Comparison of ENCODE assay signal across 22 mouse cellular contexts in genomic region chr10:21089541-21089940, GRCm38 (mm10).
A peak's percentile ranks its signal among the peaks of the same experiment; 100 is the strongest.
DNase-seq lines count a peak whose midpoint lies in the region; ATAC-seq and TF ChIP-seq lines count a peak whose summit lies in the region.
"Had no signal": no experiment of that assay in that cellular context is flagged by ENCODE, and none has a peak within 500 bp of the region (broad histone marks: within the 10 kb centered on the region; RNA-seq: fewer than 3 reads in every experiment).

No protein-coding gene starts in this region.

- ATAC-seq in lung, embryonic 14.5 days (ENCODE audit: insufficient read depth): no peak
- no peak for ATAC-seq in lung, postnatal 0 days
- ATAC-seq: forebrain, embryonic 14.5 days had no signal

- no peak overlapping the region for H3K4me2 ChIP-seq in lung, embryonic 14.5 days
- no peak overlapping the region for H3K4me2 ChIP-seq in lung, postnatal 0 days (replicated peaks; ENCODE audit: low read depth, low read length)
- H3K4me2 ChIP-seq: embryonic facial prominence, embryonic 13.5 days; embryonic facial prominence, embryonic 15.5 days; forebrain, embryonic 12.5 days had no signal

- no peaks in the 10 kb centered on the region for H3K36me3 ChIP-seq in lung, embryonic 14.5 days (ENCODE audit: insufficient read depth)
- H3K36me3 ChIP-seq in lung, postnatal 0 days (ENCODE audit: insufficient read depth, low read length): no peaks in the 10 kb centered on the region
- H3K36me3 ChIP-seq in small intestine, adult 2 months (ENCODE audit: control insufficient read depth, insufficient read depth, low read length): no peaks in the 10 kb centered on the region
- H3K36me3 ChIP-seq in heart, embryonic 10.5 days: no peaks in the 10 kb centered on the region
- H3K36me3 ChIP-seq: embryonic facial prominence, embryonic 13.5 days; embryonic facial prominence, embryonic 15.5 days; forebrain, embryonic 10.5 days; forebrain, embryonic 12.5 days had no signal

- no peak for TF ChIP-seq POLR2A in lung, adult 2 months (IDR thresholded peaks at IDR 0.05; ENCODE audit: borderline replicate concordance, extremely low read depth, low read depth, low read length)
- no peak for TF ChIP-seq POLR2A in small intestine, adult 2 months (IDR thresholded peaks at IDR 0.05; ENCODE audit: low read depth, low read length)

- H3K27ac ChIP-seq in lung, embryonic 14.5 days (ENCODE audit: low read depth): no peak overlapping the region
- H3K27ac ChIP-seq in lung, postnatal 0 days (ENCODE audit: low read length): no peak overlapping the region
- peak overlapping the region; percentile 83; the same call in 1 of the 2 replicates for H3K27ac ChIP-seq in small intestine, adult 2 months (ENCODE audit: insufficient read depth, low read depth, low read length)
- H3K27ac ChIP-seq in heart, embryonic 10.5 days: no peak overlapping the region
- H3K27ac ChIP-seq: embryonic facial prominence, embryonic 13.5 days; embryonic facial prominence, embryonic 15.5 days; forebrain, embryonic 10.5 days; forebrain, embryonic 12.5 days had no signal

- no peaks in the 10 kb centered on the region for H3K4me1 ChIP-seq in lung, embryonic 14.5 days (ENCODE audit: insufficient read depth)
- no peaks in the 10 kb centered on the region for H3K4me1 ChIP-seq in lung, adult 2 months (ENCODE audit: control insufficient read depth, insufficient read depth, low read length)
- no peaks in the 10 kb centered on the region for H3K4me1 ChIP-seq in lung, postnatal 0 days (ENCODE audit: insufficient read depth, low read depth, low read length)
- peaks cover 18% of the 10 kb centered on the region for H3K4me1 ChIP-seq in small intestine, adult 2 months (ENCODE audit: control insufficient read depth, insufficient read depth, insufficient read length, low read length)
- H3K4me1 ChIP-seq in heart, embryonic 10.5 days: peaks cover 8% of the 10 kb centered on the region; the same call in 1 of the 2 replicates
- H3K4me1 ChIP-seq: embryonic facial prominence, embryonic 15.5 days had no signal

- no peak overlapping the region for H3K9ac ChIP-seq in lung, embryonic 14.5 days
- no peak overlapping the region for H3K9ac ChIP-seq in lung, postnatal 0 days (replicated peaks; ENCODE audit: low read depth)
- H3K9ac ChIP-seq: embryonic facial prominence, embryonic 13.5 days; embryonic facial prominence, embryonic 15.5 days; forebrain, embryonic 12.5 days had no signal

- TF ChIP-seq EP300 in lung, postnatal 0 days (IDR thresholded peaks at IDR 0.05): no peak

- peak; percentile 18 for DNase-seq in lung, embryonic 14.5 days
- no peak for DNase-seq in lung, adult 2 months
- peak; percentile 35 for DNase-seq in lung, postnatal 25 days (ENCODE audit: low spot score)
- no peak for DNase-seq in lung, postnatal 0 days (ENCODE audit: low spot score)
- DNase-seq in heart, embryonic 10.5 days (ENCODE audit: low spot score): no peak
- DNase-seq: adrenal gland, adult 2 months; adrenal gland, postnatal 10 days; adrenal gland, postnatal 25 days; cerebellum, adult 11 months; cerebellum, adult 18-20 months; cerebellum, adult 8-10 months; cerebellum, adult 9-11 months; cerebellum, postnatal 14 days; cerebellum, postnatal 36 days; embryo, embryonic 11 days had no signal

- H3K9me3 ChIP-seq in lung, embryonic 14.5 days (ENCODE audit: low read depth, low read length): no peaks in the 10 kb centered on the region
- H3K9me3 ChIP-seq in lung, postnatal 0 days (ENCODE audit: low read length): no peaks in the 10 kb centered on the region
- no peaks in the 10 kb centered on the region for H3K9me3 ChIP-seq in heart, embryonic 10.5 days
- H3K9me3 ChIP-seq: embryonic facial prominence, embryonic 13.5 days; embryonic facial prominence, embryonic 15.5 days had no signal

- H3K27me3 ChIP-seq in lung, embryonic 14.5 days (ENCODE audit: insufficient read depth, low read length): no peaks in the 10 kb centered on the region
- no peaks in the 10 kb centered on the region for H3K27me3 ChIP-seq in lung, postnatal 0 days (replicated peaks; ENCODE audit: insufficient read depth, low read length)
- no peaks in the 10 kb centered on the region for H3K27me3 ChIP-seq in small intestine, adult 2 months (ENCODE audit: control insufficient read depth, insufficient read depth, low read length)
- H3K27me3 ChIP-seq in heart, embryonic 10.5 days (ENCODE audit: insufficient read depth, poor library complexity, severe bottlenecking): peaks cover 8% of the 10 kb centered on the region; the same call in 1 of the 2 replicates
- H3K27me3 ChIP-seq: embryonic facial prominence, embryonic 13.5 days; embryonic facial prominence, embryonic 15.5 days had no signal

- H3K4me3 ChIP-seq in lung, embryonic 14.5 days (ENCODE audit: low read depth, low read length): no peak overlapping the region
- no peak overlapping the region for H3K4me3 ChIP-seq in lung, adult 2 months (replicated peaks; ENCODE audit: extremely low read depth, low read depth, low read length)
- H3K4me3 ChIP-seq in lung, postnatal 0 days (ENCODE audit: low read depth, low read length): no peak overlapping the region
- H3K4me3 ChIP-seq in small intestine, adult 2 months (ENCODE audit: low read depth, low read length): no peak overlapping the region
- H3K4me3 ChIP-seq in heart, embryonic 10.5 days: no peak overlapping the region
- H3K4me3 ChIP-seq: embryonic facial prominence, embryonic 13.5 days; embryonic facial prominence, embryonic 15.5 days; erythroblast, embryonic 14.5 days; forebrain, embryonic 10.5 days; forebrain, embryonic 12.5 days had no signal

- no peak for TF ChIP-seq CTCF in lung, embryonic 14.5 days (IDR thresholded peaks at IDR 0.05; ENCODE audit: low read depth)
- no peak for TF ChIP-seq CTCF in lung, adult 2 months (IDR thresholded peaks at IDR 0.05; ENCODE audit: insufficient read depth, low read length)
- no peak for TF ChIP-seq CTCF in lung, postnatal 0 days (IDR thresholded peaks at IDR 0.05)
- no peak for TF ChIP-seq CTCF in small intestine, adult 2 months (IDR thresholded peaks at IDR 0.05; ENCODE audit: extremely low read depth, insufficient read length, insufficient replicate concordance, low read depth, low read length)

- WGBS in lung, embryonic 14.5 days: 47% methylated on average over 3 of the region's 3 CpGs
- WGBS in lung, adult 2 months: 62% methylated on average over 3 of the region's 3 CpGs
- 49% methylated on average over 3 of the region's 3 CpGs for WGBS in lung, postnatal 0 days
- 56% methylated on average over 3 of the region's 3 CpGs for whole genome bisulfite sequencing in small intestine, adult 2 months
- 79% methylated on average over 3 of the region's 3 CpGs for WGBS in heart, embryonic 10.5 days

Comparison
In these comparisons a context has a peak if more than half of its experiments do, and no peak if none do; other contexts are left out.
1. DNase-seq: peak in lung, embryonic 14.5 days (single experiment) and lung, postnatal 25 days (single experiment); none in lung, adult 2 months (single experiment), lung, postnatal 0 days (single experiment) and heart, embryonic 10.5 days (single experiment).